Comparison of ENCODE assay signal across 20 mouse cellular contexts in genomic region chr1:171378298-171378697, GRCm38 (mm10). TPM values are rescaled to one million over a fixed set of nuclear protein-coding genes. Genes with fewer than 3 reads are reported as not detected.
DNase-seq lines count a peak whose midpoint lies in the region; ATAC-seq and TF ChIP-seq lines count a peak whose summit lies in the region.
"Had no signal": no experiment of that assay in that cellular context is flagged by ENCODE, and none has a peak within 500 bp of the region (broad histone marks: within the 10 kb centered on the region; RNA-seq: fewer than 3 reads in every experiment).

No protein-coding gene starts in this region.

- no peak overlapping the region for H3K4me2 ChIP-seq in midbrain, embryonic 11.5 days
- H3K4me2 ChIP-seq in stomach, postnatal 0 days (replicated peaks; ENCODE audit: low read depth), result no peak overlapping the region
- H3K4me2 ChIP-seq: embryonic facial prominence, embryonic 12.5 days; heart, embryonic 12.5 days; hindbrain, embryonic 14.5 days; intestine, embryonic 15.5 days had no signal

- WGBS in midbrain, embryonic 11.5 days, result 82% methylated on average over 6 of the region's 6 CpGs
- WGBS in midbrain, embryonic 10.5 days, result 92% methylated on average over 6 of the region's 6 CpGs
- WGBS in stomach, postnatal 0 days, result 77% methylated on average over 6 of the region's 6 CpGs

- no peak overlapping the region for H3K4me3 ChIP-seq in midbrain, embryonic 11.5 days (ENCODE audit: low read depth, low read length)
- H3K4me3 ChIP-seq in midbrain, embryonic 10.5 days, result no peak overlapping the region
- no peak overlapping the region for H3K4me3 ChIP-seq in stomach, postnatal 0 days (ENCODE audit: low read depth, low read length)
- H3K4me3 ChIP-seq: embryonic facial prominence, embryonic 12.5 days; heart, adult 2 months; heart, embryonic 12.5 days; hindbrain, embryonic 10.5 days; intestine, embryonic 15.5 days had no signal

- no peaks in the 10 kb centered on the region for H3K36me3 ChIP-seq in midbrain, embryonic 11.5 days (ENCODE audit: control insufficient read depth, insufficient read depth, low read length)
- H3K36me3 ChIP-seq in midbrain, embryonic 10.5 days, result no peaks in the 10 kb centered on the region
- no peaks in the 10 kb centered on the region for H3K36me3 ChIP-seq in stomach, postnatal 0 days (ENCODE audit: control insufficient read depth, insufficient read depth, low read length)
- H3K36me3 ChIP-seq: embryonic facial prominence, embryonic 12.5 days; heart, embryonic 12.5 days; hindbrain, embryonic 10.5 days; intestine, embryonic 15.5 days had no signal

- no peak overlapping the region for H3K27ac ChIP-seq in midbrain, embryonic 11.5 days (ENCODE audit: low read depth, low read length)
- H3K27ac ChIP-seq in midbrain, embryonic 10.5 days (replicated peaks), result no peak overlapping the region
- peak overlapping the region; percentile 45; the same call in 1 of the 2 replicates for H3K27ac ChIP-seq in stomach, postnatal 0 days (replicated peaks)
- H3K27ac ChIP-seq: embryonic facial prominence, embryonic 12.5 days; heart, adult 2 months; hindbrain, embryonic 10.5 days; hindbrain, embryonic 14.5 days; intestine, embryonic 15.5 days had no signal

- ATAC-seq in midbrain, embryonic 11.5 days (ENCODE audit: low FRiP score), result no peak
- no peak for ATAC-seq in stomach, postnatal 0 days (ENCODE audit: low FRiP score, low TSS enrichment)
- ATAC-seq: forebrain, embryonic 16.5 days; intestine, embryonic 15.5 days had no signal

- no peak for TF ChIP-seq EP300 in stomach, postnatal 0 days (optimal IDR thresholded peaks at IDR 0.05)

- peak; percentile 23 for DNase-seq in midbrain, embryonic 11.5 days (ENCODE audit: low spot score, missing footprints)
- no peak for DNase-seq in midbrain, embryonic 10.5 days (ENCODE audit: low spot score)
- peak; percentile 45 for DNase-seq in cerebellum, adult 8-10 months
- DNase-seq in cerebellum, postnatal 14 days, result peak; percentile 54
- no peak for DNase-seq in stomach, postnatal 0 days (ENCODE audit: low spot score)
- DNase-seq in heart, adult 8-10 months (ENCODE audit: low spot score), result no peak
- no peak for DNase-seq in ovary, postnatal 36 days (ENCODE audit: low spot score)
- no peak for DNase-seq in neural tube, embryonic 10.5 days (ENCODE audit: extremely low spot score, low spot score)
- DNase-seq: adrenal gland, postnatal 14 days; gastrocnemius, postnatal 14 days; heart, adult 2 months; kidney, adult 18-20 months had no signal

- no peak overlapping the region for H3K9ac ChIP-seq in midbrain, embryonic 11.5 days (ENCODE audit: low read length)
- H3K9ac ChIP-seq in stomach, postnatal 0 days (ENCODE audit: low read length), result no peak overlapping the region
- H3K9ac ChIP-seq: embryonic facial prominence, embryonic 12.5 days; heart, embryonic 12.5 days; hindbrain, embryonic 14.5 days; intestine, embryonic 15.5 days had no signal

- H3K4me1 ChIP-seq in midbrain, embryonic 11.5 days (ENCODE audit: control insufficient read depth, insufficient read depth, low read length), result peaks cover 12% of the 10 kb centered on the region
- H3K4me1 ChIP-seq in midbrain, embryonic 10.5 days, result peaks cover 40% of the 10 kb centered on the region
- H3K4me1 ChIP-seq in stomach, postnatal 0 days (replicated peaks; ENCODE audit: control insufficient read depth, insufficient read depth), result peaks cover 8% of the 10 kb centered on the region

- TF ChIP-seq CTCF in stomach, postnatal 0 days (IDR thresholded peaks at IDR 0.05; ENCODE audit: low read depth), result no peak

- peaks cover 2% of the 10 kb centered on the region; the same call in 1 of the 2 replicates for H3K27me3 ChIP-seq in midbrain, embryonic 11.5 days (ENCODE audit: control insufficient read depth, insufficient read depth, low read length)
- peaks cover 49% of the 10 kb centered on the region for H3K27me3 ChIP-seq in midbrain, embryonic 10.5 days (ENCODE audit: low read depth, poor library complexity, severe bottlenecking)
- no peaks in the 10 kb centered on the region for H3K27me3 ChIP-seq in stomach, postnatal 0 days (ENCODE audit: control insufficient read depth, insufficient read depth, low read length)

- H3K9me3 ChIP-seq in midbrain, embryonic 11.5 days (ENCODE audit: control insufficient read depth, low read length), result no peaks in the 10 kb centered on the region
- H3K9me3 ChIP-seq in midbrain, embryonic 10.5 days (replicated peaks), result no peaks in the 10 kb centered on the region
- no peaks in the 10 kb centered on the region for H3K9me3 ChIP-seq in stomach, postnatal 0 days (ENCODE audit: control insufficient read depth, low read length)
- H3K9me3 ChIP-seq: embryonic facial prominence, embryonic 12.5 days; heart, embryonic 12.5 days; hindbrain, embryonic 10.5 days; intestine, embryonic 15.5 days had no signal

RNA-seq across cellular contexts. Expression of gene Nectin4, which starts 8.4 kb away (rescaled TPM):
- polyA plus RNA-seq in midbrain, embryonic 11.5 days (2014; fragmentation: Nextera tagmentation; extraction: Ambion mirVana), result 0.49 and 0.65 TPM in 2 replicates
- polyA plus RNA-seq in midbrain, embryonic 10.5 days (2016; fragmentation: Nextera tagmentation; extraction: Ambion mirVana), result 0.60 and 1.2 TPM in 2 replicates
- 45.5 and 48.2 TPM in 2 replicates for polyA plus RNA-seq in stomach, postnatal 0 days (2015; fragmentation: Nextera tagmentation; extraction: Ambion mirVana)
- under 1 TPM in 3 of 4 experiments, not detected in 1; 0.11 to 0.38 (median 0.25) TPM for total RNA-seq in heart, adult 8-10 months (2022)
- total RNA-seq: gastrocnemius, adult 18-20 months; gastrocnemius, postnatal 14 days had no signal

RNA-seq across cellular contexts. Expression of gene Arhgap30, which starts 10.5 kb away (rescaled TPM):
- 0.38 and 0.57 TPM in 2 replicates for polyA plus RNA-seq in midbrain, embryonic 11.5 days (2014; fragmentation: Nextera tagmentation; extraction: Ambion mirVana)
- polyA plus RNA-seq in midbrain, embryonic 10.5 days (2016; fragmentation: Nextera tagmentation; extraction: Ambion mirVana), result 0.69 and 0.87 TPM in 2 replicates
- polyA plus RNA-seq in stomach, postnatal 0 days (2015; fragmentation: Nextera tagmentation; extraction: Ambion mirVana), result 1.1 and 1.2 TPM in 2 replicates
- 1 to 10 TPM; 1.7 to 3.0 (median 2.0) TPM for total RNA-seq in heart, adult 8-10 months (2022)

RNA-seq across cellular contexts. Expression of gene Klhdc9, which starts 17.7 kb away (rescaled TPM):
- 1.4 and 2.3 TPM in 2 replicates for polyA plus RNA-seq in midbrain, embryonic 11.5 days (2014; fragmentation: Nextera tagmentation; extraction: Ambion mirVana)
- 1.8 and 2.3 TPM in 2 replicates for polyA plus RNA-seq in midbrain, embryonic 10.5 days (2016; fragmentation: Nextera tagmentation; extraction: Ambion mirVana)
- polyA plus RNA-seq in stomach, postnatal 0 days (2015; fragmentation: Nextera tagmentation; extraction: Ambion mirVana), result 0.86 and 1.2 TPM in 2 replicates
- under 1 TPM in 1 of 4 experiments, not detected in 3; 0.16 TPM for total RNA-seq in heart, adult 8-10 months (2022)
- total RNA-seq: gastrocnemius, adult 18-20 months; heart, postnatal 25 days had no signal

RNA-seq across cellular contexts. Expression of gene Usf1, which starts 32.8 kb away (rescaled TPM):
- 152 and 154 TPM in 2 replicates for polyA plus RNA-seq in midbrain, embryonic 11.5 days (2014; fragmentation: Nextera tagmentation; extraction: Ambion mirVana)
- 138 and 161 TPM in 2 replicates for polyA plus RNA-seq in midbrain, embryonic 10.5 days (2016; fragmentation: Nextera tagmentation; extraction: Ambion mirVana)
- 39.1 and 41.6 TPM in 2 replicates for polyA plus RNA-seq in stomach, postnatal 0 days (2015; fragmentation: Nextera tagmentation; extraction: Ambion mirVana)
- 10 to 100 TPM; 43.0 to 48.4 (median 45.2) TPM for total RNA-seq in heart, adult 8-10 months (2022)

RNA-seq across cellular contexts. Expression of gene Pfdn2, which starts 32.8 kb away (rescaled TPM):
- 64.8 and 69.8 TPM in 2 replicates for polyA plus RNA-seq in midbrain, embryonic 11.5 days (2014; fragmentation: Nextera tagmentation; extraction: Ambion mirVana)
- 146 and 155 TPM in 2 replicates for polyA plus RNA-seq in midbrain, embryonic 10.5 days (2016; fragmentation: Nextera tagmentation; extraction: Ambion mirVana)
- polyA plus RNA-seq in stomach, postnatal 0 days (2015; fragmentation: Nextera tagmentation; extraction: Ambion mirVana), result 68.8 and 71.1 TPM in 2 replicates
- 100 to 1,000 TPM in 1 of 4 experiments, 10 to 100 TPM in 3; 55.3 to 103 (median 78.2) TPM for total RNA-seq in heart, adult 8-10 months (2022)

Comparison
In these comparisons a context has a peak if more than half of its experiments do, and no peak if none do; other contexts are left out.
1. DNase-seq: peak in midbrain, embryonic 11.5 days (single experiment), cerebellum, adult 8-10 months (single experiment) and cerebellum, postnatal 14 days (2 of 2); none in midbrain, embryonic 10.5 days (single experiment), stomach, postnatal 0 days (single experiment), heart, adult 8-10 months (single experiment), ovary, postnatal 36 days (single experiment) and neural tube, embryonic 10.5 days (single experiment).
2. RNA of gene Nectin4, which starts 8.4 kb away (polyA plus RNA-seq): 45.5 to 48.2 TPM in stomach, postnatal 0 days; 0.60 to 1.2 TPM in midbrain, embryonic 10.5 days and 0.49 to 0.65 TPM in midbrain, embryonic 11.5 days; every median in the first group is over 10 times any median in the second.